ENCODE assay signal across 40 mouse cellular contexts in the genomic region with DNA sequence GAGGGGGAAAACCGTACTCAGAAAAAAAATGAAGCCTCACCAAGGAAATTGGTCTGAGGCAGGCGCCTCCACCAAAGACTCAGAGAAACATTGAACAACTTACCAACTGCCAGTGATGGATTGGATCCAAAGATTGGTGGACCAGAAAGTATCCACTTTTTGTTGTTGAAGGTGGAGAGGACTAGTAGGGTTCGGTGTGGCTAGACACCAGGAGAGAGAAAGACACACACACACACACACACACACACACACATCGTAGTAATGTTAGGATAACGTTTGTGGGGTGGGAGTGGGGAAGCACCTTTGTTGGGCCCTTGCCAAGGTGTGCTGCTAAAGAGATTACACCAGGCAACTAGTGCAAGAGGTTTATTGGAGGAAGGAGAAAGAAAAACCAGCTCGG. TPM values are rescaled to one million over a fixed set of nuclear protein-coding genes. Genes with fewer than 3 reads are reported as not detected.
A peak's percentile ranks its signal among the peaks of the same experiment; 100 is the strongest.
DNase-seq lines count a peak whose midpoint lies in the region; ATAC-seq lines count a peak whose summit lies in the region.
"Had no signal": no experiment of that assay in that cellular context is flagged by ENCODE, and none has a peak within 500 bp of the region (broad histone marks: within the 10 kb centered on the region; RNA-seq: fewer than 3 reads in every experiment).

No protein-coding gene starts in this region.

- no peak overlapping the region for H3K9ac ChIP-seq in kidney, embryonic 16.5 days (replicated peaks; ENCODE audit: low read length)
- H3K9ac ChIP-seq: heart, embryonic 13.5 days; hindbrain, embryonic 14.5 days; limb, embryonic 15.5 days; lung, embryonic 15.5 days; midbrain, embryonic 12.5 days; neural tube, embryonic 12.5 days had no signal

- H3K4me1 ChIP-seq in kidney, embryonic 16.5 days (ENCODE audit: insufficient read depth, low read length) = peaks cover 6% of the 10 kb centered on the region; the same call in 1 of the 2 replicates
- H3K4me1 ChIP-seq: midbrain, embryonic 12.5 days; neural tube, embryonic 12.5 days had no signal

- no peaks in the 10 kb centered on the region for H3K27me3 ChIP-seq in kidney, embryonic 16.5 days (ENCODE audit: insufficient read depth, low read length)
- H3K27me3 ChIP-seq: limb, embryonic 15.5 days; lung, embryonic 15.5 days; midbrain, embryonic 12.5 days; neural tube, embryonic 12.5 days had no signal

- peak; percentile 3 for DNase-seq in cerebellum, postnatal 10 days
- no peak for DNase-seq in cerebellum, adult 9-10 months
- DNase-seq in kidney, adult 9 months = peak; percentile 90
- DNase-seq in kidney, postnatal 14 days = peak; percentile 44
- no peak for DNase-seq in ovary, postnatal 10 days (ENCODE audit: low spot score)
- DNase-seq in gastrocnemius, postnatal 10 days = no peak
- DNase-seq: adrenal gland, postnatal 14 days; cerebellum, adult 11-12 months; cerebellum, postnatal 14 days; gastrocnemius, adult 2 months; heart, adult 2 months; heart, postnatal 10 days; thymus, adult 2 months; thymus, postnatal 36 days had no signal

- H3K36me3 ChIP-seq in kidney, embryonic 16.5 days (ENCODE audit: insufficient read depth, low read length) = no peaks in the 10 kb centered on the region
- H3K36me3 ChIP-seq: G1E; heart, embryonic 13.5 days; limb, embryonic 15.5 days; lung, embryonic 15.5 days; midbrain, embryonic 12.5 days; neural tube, embryonic 12.5 days had no signal

- WGBS in kidney, embryonic 16.5 days = 86% methylated on average over 6 of the region's 6 CpGs

- H3K4me3 ChIP-seq in kidney, embryonic 16.5 days (ENCODE audit: low read length) = no peak overlapping the region
- H3K4me3 ChIP-seq: erythroblast, embryonic 14.5 days; gastrocnemius, adult 2 months; heart, adult 2 months; heart, embryonic 13.5 days; limb, embryonic 15.5 days; lung, embryonic 15.5 days; midbrain, embryonic 12.5 days; myocyte; neural tube, embryonic 12.5 days had no signal

- no peak for ATAC-seq in kidney, embryonic 16.5 days (ENCODE audit: low FRiP score, low TSS enrichment)
- peak; percentile 47 for ATAC-seq in megakaryocyte progenitor cell, adult 5-6 weeks (replicated peaks; ENCODE audit: poor library complexity)
- ATAC-seq: forebrain, embryonic 16.5 days; intestine, postnatal 0 days; Patski had no signal

- no peak overlapping the region for H3K27ac ChIP-seq in kidney, embryonic 16.5 days (ENCODE audit: low read length)
- H3K27ac ChIP-seq: gastrocnemius, adult 2 months; heart, adult 2 months; hindbrain, embryonic 14.5 days; lung, embryonic 15.5 days; midbrain, embryonic 12.5 days; neural tube, embryonic 12.5 days had no signal

- no peaks in the 10 kb centered on the region for H3K9me3 ChIP-seq in kidney, embryonic 16.5 days (ENCODE audit: low read length)
- H3K9me3 ChIP-seq: G1E; heart, embryonic 13.5 days; limb, embryonic 15.5 days; lung, embryonic 15.5 days; midbrain, embryonic 12.5 days; neural tube, embryonic 12.5 days had no signal

- H3K4me2 ChIP-seq in kidney, embryonic 16.5 days (replicated peaks; ENCODE audit: low read depth, low read length) = no peak overlapping the region
- H3K4me2 ChIP-seq: heart, embryonic 13.5 days; hindbrain, embryonic 14.5 days; limb, embryonic 15.5 days; lung, embryonic 15.5 days; midbrain, embryonic 12.5 days; neural tube, embryonic 12.5 days had no signal

RNA-seq across cellular contexts. Expression of a gene that starts 0.6 kb away (rescaled TPM):
- 24.2 and 29.8 TPM in 2 replicates for polyA plus RNA-seq in kidney, embryonic 16.5 days (2015; fragmentation: Nextera tagmentation; extraction: Ambion mirVana)
- total RNA-seq in megakaryocyte progenitor cell, adult 5-6 weeks (2015) = not detected in 2 replicates
- not detected in 2 replicates for total RNA-seq in megakaryocyte progenitor cell, adult 5-6 weeks (2017)
- not detected for total RNA-seq in gastrocnemius, postnatal 10 days (2021)
- total RNA-seq: gastrocnemius, adult 2 months; gastrocnemius, postnatal 4 days; heart, adult 2 months; heart, postnatal 10 days; hematopoietic stem cell, adult 5-6 weeks; layer of hippocampus, adult 8-10 months; layer of hippocampus, postnatal 25 days; left cerebral cortex, adult 8-10 months; left cerebral cortex, postnatal 36 days; megakaryocyte, adult 5-6 weeks; midbrain, postnatal 0 days had no signal
- polyA plus RNA-seq: C2C12; cortical plate, adult 2 months; embryonic facial prominence, embryonic 14.5 days; erythroblast, embryonic 14.5 days; forebrain, embryonic 11.5 days; forebrain, embryonic 16.5 days; G1E; heart, adult 2 months; heart, embryonic 13.5 days; hindbrain, embryonic 14.5 days; limb, embryonic 15.5 days; midbrain, embryonic 12.5 days; midbrain, postnatal 0 days; myocyte; neural tube, embryonic 12.5 days had no signal

RNA-seq across cellular contexts. Expression of a gene that starts 27.8 kb away (rescaled TPM):
- 9.1 and 11.0 TPM in 2 replicates for polyA plus RNA-seq in kidney, embryonic 16.5 days (2015; fragmentation: Nextera tagmentation; extraction: Ambion mirVana)
- 0.39 TPM in 1 of 2 replicates, not detected in the other for total RNA-seq in megakaryocyte progenitor cell, adult 5-6 weeks (2015)
- 0.10 TPM in 1 of 2 replicates, not detected in the other for total RNA-seq in megakaryocyte progenitor cell, adult 5-6 weeks (2017)
- total RNA-seq in gastrocnemius, postnatal 10 days (2021) = under 1 TPM in 1 of 2 experiments, not detected in 1; 0.07 TPM
- total RNA-seq: gastrocnemius, adult 2 months; heart, adult 2 months; heart, postnatal 10 days; hematopoietic stem cell, adult 5-6 weeks; layer of hippocampus, adult 8-10 months; layer of hippocampus, postnatal 25 days; left cerebral cortex, postnatal 36 days; megakaryocyte, adult 5-6 weeks had no signal
- polyA plus RNA-seq: C2C12; cortical plate, adult 2 months; erythroblast, embryonic 14.5 days; forebrain, embryonic 11.5 days; forebrain, embryonic 16.5 days; G1E; heart, adult 2 months; heart, embryonic 13.5 days; hindbrain, embryonic 14.5 days; lung, embryonic 15.5 days; midbrain, embryonic 12.5 days; midbrain, postnatal 0 days; myocyte had no signal

RNA-seq across cellular contexts. Expression of a gene that starts 47.8 kb away (rescaled TPM):
- polyA plus RNA-seq in kidney, embryonic 16.5 days (2015; fragmentation: Nextera tagmentation; extraction: Ambion mirVana) = 4.4 and 4.9 TPM in 2 replicates
- not detected in 2 replicates for total RNA-seq in megakaryocyte progenitor cell, adult 5-6 weeks (2015)
- 0.33 TPM in 1 of 2 replicates, not detected in the other for total RNA-seq in megakaryocyte progenitor cell, adult 5-6 weeks (2017)
- total RNA-seq in gastrocnemius, postnatal 10 days (2021) = not detected
- total RNA-seq: gastrocnemius, adult 2 months; gastrocnemius, postnatal 4 days; heart, adult 2 months; heart, postnatal 10 days; hematopoietic stem cell, adult 5-6 weeks; layer of hippocampus, adult 8-10 months; layer of hippocampus, postnatal 25 days; left cerebral cortex, adult 8-10 months; left cerebral cortex, postnatal 36 days; megakaryocyte, adult 5-6 weeks; midbrain, postnatal 0 days had no signal
- polyA plus RNA-seq: C2C12; cortical plate, adult 2 months; erythroblast, embryonic 14.5 days; forebrain, embryonic 11.5 days; forebrain, embryonic 16.5 days; G1E; heart, adult 2 months; heart, embryonic 13.5 days; hindbrain, embryonic 14.5 days; limb, embryonic 15.5 days; lung, embryonic 15.5 days; midbrain, embryonic 12.5 days; midbrain, postnatal 0 days had no signal

Comparison
In these comparisons a context has a peak if more than half of its experiments do, and no peak if none do; other contexts are left out.
1. DNase-seq: peak in cerebellum, postnatal 10 days (2 of 2), kidney, adult 9 months (single experiment) and kidney, postnatal 14 days (single experiment); none in cerebellum, adult 9-10 months (single experiment), ovary, postnatal 10 days (single experiment) and gastrocnemius, postnatal 10 days (single experiment).